Mouse (Mus musculus): ENCODE measurements at regions not wholly inside any gene's neighbourhood (a gene's known extent, or its start where the extent isn't known, plus 50 kb on each side); places are given as distances from the start of the nearest gene placed in this dataset.

GRCm38 (mm10) chr13:112152614-112153550 lies 135.4 kb upstream of the Ankrd55 start:
- Histone ChIP-seq H3K4me1 (ENCODE audit: control insufficient read depth, insufficient read depth, low read length) (no peaks in the 10 kb centered on the region), H3K27ac (ENCODE audit: insufficient read depth, low read depth, low read length) (no peak overlapping the region), H3K4me3 (ENCODE audit: insufficient read depth, low read length) (no peak overlapping the region)
- no peak for TF ChIP-seq CTCF (IDR thresholded peaks at IDR 0.05; ENCODE audit: low read depth, low read length)

GRCm38 (mm10) chr13:112153681-112154127 lies 134.5 kb upstream of the Ankrd55 start:
- H3K27ac ChIP-seq (ENCODE audit: insufficient read depth, low read depth, low read length): no peak overlapping the region
- no peaks in the 10 kb centered on the region for H3K4me1 ChIP-seq (ENCODE audit: control insufficient read depth, insufficient read depth, low read length)
- H3K4me3 ChIP-seq (ENCODE audit: insufficient read depth, low read length): no peak overlapping the region
- no peak for TF ChIP-seq CTCF (IDR thresholded peaks at IDR 0.05; ENCODE audit: low read depth, low read length)
- no peak for TF ChIP-seq POLR2A (IDR thresholded peaks at IDR 0.05; ENCODE audit: borderline replicate concordance, low read depth, low read length)

- no peak for TF ChIP-seq POLR2A (IDR thresholded peaks at IDR 0.05; ENCODE audit: borderline replicate concordance, low read depth, low read length)
- no peak for TF ChIP-seq CTCF (IDR thresholded peaks at IDR 0.05; ENCODE audit: low read depth, low read length)
- no peak overlapping the region for H3K4me3 ChIP-seq (ENCODE audit: insufficient read depth, low read length)
- H3K4me1 ChIP-seq (ENCODE audit: control insufficient read depth, insufficient read depth, low read length): no peaks in the 10 kb centered on the region
- H3K27ac ChIP-seq (ENCODE audit: insufficient read depth, low read depth, low read length): no peak overlapping the region
These were observed 128.7 kb upstream of the Ankrd55 start for GRCm38 (mm10) chr13:112159430-112160172.

GRCm38 (mm10) chr13:112160173-112160641 lies 128.0 kb upstream of the Ankrd55 start:
- Histone ChIP-seq H3K4me3 (ENCODE audit: insufficient read depth, low read length) (no peak overlapping the region), H3K4me1 (ENCODE audit: control insufficient read depth, insufficient read depth, low read length) (no peaks in the 10 kb centered on the region), H3K27ac (ENCODE audit: insufficient read depth, low read depth, low read length) (no peak overlapping the region)
- TF ChIP-seq CTCF (IDR thresholded peaks at IDR 0.05; ENCODE audit: low read depth, low read length) (no peak), POLR2A (IDR thresholded peaks at IDR 0.05; ENCODE audit: borderline replicate concordance, low read depth, low read length) (no peak)

- H3K4me1 ChIP-seq (ENCODE audit: control insufficient read depth, insufficient read depth, low read length): no peaks in the 10 kb centered on the region; the same call in 1 of the 2 replicates
- no peak overlapping the region for H3K27ac ChIP-seq (ENCODE audit: insufficient read depth, low read depth, low read length)
- H3K4me3 ChIP-seq (ENCODE audit: insufficient read depth, low read length): no peak overlapping the region
- TF ChIP-seq CTCF (IDR thresholded peaks at IDR 0.05; ENCODE audit: low read depth, low read length): no peak
- no peak for TF ChIP-seq POLR2A (IDR thresholded peaks at IDR 0.05; ENCODE audit: borderline replicate concordance, low read depth, low read length)
These were observed 127.5 kb upstream of the Ankrd55 start for GRCm38 (mm10) chr13:112160726-112161125.

GRCm38 (mm10) chr13:112161886-112162285 lies 126.4 kb upstream of the Ankrd55 start:
- H3K27ac ChIP-seq (ENCODE audit: insufficient read depth, low read depth, low read length): no peak overlapping the region
- H3K4me3 ChIP-seq (ENCODE audit: insufficient read depth, low read length): no peak overlapping the region
- no peak for TF ChIP-seq POLR2A (IDR thresholded peaks at IDR 0.05; ENCODE audit: borderline replicate concordance, low read depth, low read length)
- TF ChIP-seq CTCF (IDR thresholded peaks at IDR 0.05; ENCODE audit: low read depth, low read length): no peak
- H3K4me1 ChIP-seq (ENCODE audit: control insufficient read depth, insufficient read depth, low read length): peaks cover 8% of the 10 kb centered on the region

- TF ChIP-seq CTCF (IDR thresholded peaks at IDR 0.05; ENCODE audit: low read depth, low read length) (no peak), POLR2A (IDR thresholded peaks at IDR 0.05; ENCODE audit: borderline replicate concordance, low read depth, low read length) (no peak)
- peaks cover 13% of the 10 kb centered on the region for H3K4me1 ChIP-seq (ENCODE audit: control insufficient read depth, insufficient read depth, low read length)
- H3K27ac ChIP-seq (ENCODE audit: insufficient read depth, low read depth, low read length): no peak overlapping the region
- no peak overlapping the region for H3K4me3 ChIP-seq (ENCODE audit: insufficient read depth, low read length)
These were observed 122.3 kb upstream of the Ankrd55 start for GRCm38 (mm10) chr13:112165921-112166320.

- H3K4me3 ChIP-seq (ENCODE audit: insufficient read depth, low read length): no peak overlapping the region
- H3K4me1 ChIP-seq (ENCODE audit: control insufficient read depth, insufficient read depth, low read length): peaks cover 13% of the 10 kb centered on the region
- H3K27ac ChIP-seq (ENCODE audit: insufficient read depth, low read depth, low read length): no peak overlapping the region
- TF ChIP-seq CTCF (IDR thresholded peaks at IDR 0.05; ENCODE audit: low read depth, low read length) (no peak), POLR2A (IDR thresholded peaks at IDR 0.05; ENCODE audit: borderline replicate concordance, low read depth, low read length) (no peak)
These were observed 121.9 kb upstream of the Ankrd55 start for GRCm38 (mm10) chr13:112166338-112166802.

- H3K27ac ChIP-seq (ENCODE audit: insufficient read depth, low read depth, low read length): no peak overlapping the region
- peaks cover 13% of the 10 kb centered on the region for H3K4me1 ChIP-seq (ENCODE audit: control insufficient read depth, insufficient read depth, low read length)
- TF ChIP-seq CTCF (IDR thresholded peaks at IDR 0.05; ENCODE audit: low read depth, low read length) (no peak), POLR2A (IDR thresholded peaks at IDR 0.05; ENCODE audit: borderline replicate concordance, low read depth, low read length) (no peak)
- no peak overlapping the region for H3K4me3 ChIP-seq (ENCODE audit: insufficient read depth, low read length)
These were observed 119.8 kb upstream of the Ankrd55 start for GRCm38 (mm10) chr13:112168468-112168867.
